Mouse (Mus musculus) left cerebral cortex, adult 6 months (tissue): ENCODE data around the gene Dcp1b. TPM values are rescaled to one million over a fixed set of nuclear protein-coding genes. Genes with fewer than 3 reads are reported as not detected.

Experiments
- long read RNA-seq, 2 experiments: library from polyadenylated mRNA; unstranded; transcript quantifications; one replicate each; pipeline ENCODE4 v2.0.0; 2019 to 2020
- polyA plus RNA-seq: library from polyadenylated mRNA; unstranded; fragments of <200 nt; fragmentation: Nextera tagmentation; gene quantifications from 2 replicates; pipeline ENCODE4 v1.2.3, GENCODE M21; 2021

The Dcp1b gene
- polyA plus RNA-seq = 3.7 and 9.0 TPM in 2 replicates
- long read RNA-seq, experiment 1, transcript Dcp1b-202 (9 exons, 3,313 nt) = major isoform, 11 of 26 reads
- long read RNA-seq, experiment 1, partial matches to known transcripts = 3 of 26 reads
- long read RNA-seq, experiment 1, other reads (novel, unspliced or antisense) = 9 of 26 reads
- long read RNA-seq, experiment 2, partial matches to known transcripts = 5 of 11 reads
- long read RNA-seq, experiment 2, other reads (novel, unspliced or antisense) = 2 of 11 reads

DNA sequence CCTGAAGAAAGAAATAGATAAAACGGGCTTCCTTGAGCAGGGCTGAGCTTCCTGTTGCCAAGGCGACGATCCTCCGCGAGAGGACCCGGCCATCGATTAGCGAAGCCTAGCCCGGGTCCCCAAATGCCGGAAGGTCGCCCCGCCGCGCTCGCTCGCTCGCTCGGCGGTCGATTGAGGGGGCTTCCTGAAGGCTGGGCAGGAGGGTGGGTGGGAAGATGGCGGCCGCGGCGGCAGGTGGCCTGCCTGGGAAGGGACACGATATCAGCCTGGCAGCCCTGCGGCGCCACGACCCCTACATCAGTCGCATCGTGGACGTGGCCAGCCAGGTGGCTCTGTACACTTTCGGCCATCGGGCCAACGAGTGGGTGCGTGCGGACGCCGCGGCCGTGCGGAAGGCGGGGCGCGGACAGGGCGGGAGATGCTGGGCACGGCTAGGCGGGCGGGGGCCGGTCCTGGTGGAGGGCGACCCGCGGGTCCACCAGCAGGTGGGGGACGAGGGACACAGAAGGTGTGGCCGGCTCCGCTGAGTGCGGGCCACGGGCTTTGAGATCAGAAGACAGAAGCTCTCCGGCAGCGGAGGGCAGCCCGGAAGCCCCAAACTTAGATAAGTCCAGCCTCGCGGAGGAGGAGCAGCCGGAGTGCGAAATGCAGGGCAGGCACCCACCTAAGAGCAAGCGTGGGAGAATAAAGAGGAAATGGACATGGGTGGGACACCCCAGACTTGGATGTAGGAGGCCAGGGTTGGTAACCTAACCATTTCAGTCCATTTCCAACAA, at the start of gene Dcp1b:
TSS of gene Dcp1b (plus strand) at position 176 of the 776 bp plus-strand sequence.

GRCm38 (mm10) chr6:119196382-119197305, 21.6 kb downstream of the Dcp1b start, which contains the start of gene Cacna1c:
Gene Cacna1c (minus strand): TSS chr6:119196418.

GRCm38 (mm10) chr6:119236241-119236640, 61.2 kb downstream of the Dcp1b start, which contains the start of gene Cacna2d4:
Gene Cacna2d4 (plus strand): TSS chr6:119236526.

Other genes with a start within 250 kb of the Dcp1b start
- gene Cacna1c, start 21.2 kb downstream of the Dcp1b start, polyA plus RNA-seq = 2.1 and 2.8 TPM in 2 replicates
- gene Cacna2d4, start 61.3 kb downstream of the Dcp1b start, polyA plus RNA-seq = 0.70 and 2.1 TPM in 2 replicates
- gene Lrtm2, start 155.5 kb downstream of the Dcp1b start, polyA plus RNA-seq = 30.6 and 35.6 TPM in 2 replicates
- gene Adipor2, start 242.5 kb downstream of the Dcp1b start, polyA plus RNA-seq = 8.2 and 14.9 TPM in 2 replicates